Mouse (Mus musculus) stomach, embryonic 16.5 days (tissue): ENCODE measurements around the gene Sh3bp4. TPM values are rescaled to one million over a fixed set of nuclear protein-coding genes. Genes with fewer than 3 reads are reported as not detected.

Experiments used
- ATAC-seq: fragments of 200-750 bp; cut with Nextera tagmentation; 2 replicates; pipeline ENCODE4 v1.8.0; 2017; ENCODE audit warnings: moderate number of reproducible peaks, moderate TSS enrichment; ENCODE audit not compliant: insufficient read depth, low FRiP score
- H3K27ac ChIP-seq: fragments of 300-500 bp; sonication (generic); 2 replicates; pipeline ENCODE4 v1.5.1; 2014; ENCODE audit warnings: low read length
- H3K27me3 ChIP-seq: fragments of 300-500 bp; sonication (generic); 2 replicates; pipeline ENCODE4 v1.6.1; 2014; ENCODE audit warnings: low read length, control low read depth, mixed read lengths; ENCODE audit not compliant: control insufficient read depth, insufficient read depth
- H3K36me3 ChIP-seq: fragments of 300-500 bp; sonication (generic); 2 replicates; pipeline ENCODE4 v1.6.1; 2014; ENCODE audit warnings: low read length; ENCODE audit not compliant: control insufficient read depth, insufficient read depth
- H3K4me1 ChIP-seq: fragments of 300-500 bp; sonication (generic); 2 replicates; pipeline ENCODE4 v1.6.1; 2014; ENCODE audit warnings: low read length, control low read depth, mixed read lengths; ENCODE audit not compliant: control insufficient read depth, insufficient read depth
- H3K4me2 ChIP-seq: fragments of 300-500 bp; sonication (generic); 2 replicates; pipeline ENCODE4 v1.6.1; 2014; ENCODE audit warnings: low read depth, low read length, mixed read lengths
- H3K4me3 ChIP-seq: fragments of 300-500 bp; sonication (generic); replicated peaks from 2 replicates; pipeline ENCODE4 v1.5.1; 2014; ENCODE audit warnings: mild to moderate bottlenecking, low read length
- H3K9ac ChIP-seq: fragments of 300-500 bp; sonication (generic); 2 replicates; pipeline ENCODE4 v1.6.1; 2014; ENCODE audit warnings: low read length
- H3K9me3 ChIP-seq: fragments of 300-500 bp; sonication (generic); replicated peaks from 2 replicates; pipeline ENCODE4 v1.6.1; 2016; ENCODE audit warnings: low read length, control low read depth; ENCODE audit not compliant: control insufficient read depth
- WGBS: fragments of 180-500 bp; shearing (Covaris S2); extraction: QIAGEN DNeasy Blood & Tissue Kit; methylation state at CpG from one replicate; pipeline ENCODE4 v1.1.7; 2014; 5-methylcytosine and 5-hydroxymethylcytosine counted together
- polyA plus RNA-seq: library from polyadenylated mRNA; unstranded; fragments of >200 nt; fragmentation: Nextera tagmentation; extraction: Ambion mirVana; gene quantifications from 2 replicates; pipeline ENCODE4 v1.2.1, GENCODE M21; 2015

The Sh3bp4 gene
- polyA plus RNA-seq, 1 experiment from 2014 or later, result 20.1 TPM

DNA sequence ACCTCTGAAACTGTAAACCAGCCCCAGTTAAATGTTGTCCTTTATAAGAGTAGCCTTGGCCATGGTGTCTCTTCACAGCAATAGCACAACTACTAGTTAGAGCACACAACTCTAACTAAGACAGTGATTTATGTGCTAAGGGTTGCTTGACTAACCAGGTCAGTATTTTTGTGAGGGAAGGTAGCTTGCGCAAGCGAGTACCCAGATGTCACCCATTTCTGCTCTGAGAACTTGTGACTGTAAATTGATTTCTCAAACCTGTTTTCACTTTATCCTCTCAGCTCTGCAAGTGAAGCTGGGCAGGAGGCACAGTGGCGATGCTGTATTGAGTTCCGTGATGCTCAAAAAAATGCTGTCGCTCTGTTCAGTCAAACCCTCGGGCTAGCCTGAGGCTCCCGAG lies 117.2 kb downstream of the Sh3bp4 start:
- Histone ChIP-seq H3K9me3 (no peaks in the 10 kb centered on the region), H3K4me3 (no peak overlapping the region), H3K27ac (no peak overlapping the region), H3K27me3 (no peaks in the 10 kb centered on the region), H3K9ac (no peak overlapping the region), H3K36me3 (no peaks in the 10 kb centered on the region), H3K4me1 (peaks cover 17% of the 10 kb centered on the region), H3K4me2 (no peak overlapping the region)
- no peak for ATAC-seq
- WGBS, result 92% methylated on average over 7 of the region's 7 CpGs

DNA sequence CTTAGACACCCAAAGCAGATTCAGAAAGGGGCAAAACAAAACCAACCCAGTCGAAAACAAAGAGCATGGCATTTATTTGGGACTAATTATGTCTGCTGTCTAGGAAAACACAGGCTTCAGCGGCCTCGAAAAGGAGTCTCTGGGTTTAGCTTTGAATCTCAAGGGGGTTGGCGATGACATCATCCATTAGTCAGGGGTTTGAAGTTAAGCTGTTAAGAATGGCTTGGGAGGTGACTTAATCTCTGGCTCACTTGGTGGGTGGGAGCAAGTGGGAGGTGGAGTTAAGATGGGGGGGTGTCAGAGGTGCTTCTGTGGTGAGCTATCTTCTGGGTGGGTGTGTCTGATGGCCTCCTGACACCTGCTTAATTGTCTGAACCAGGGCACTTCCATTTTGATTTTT lies 117.9 kb downstream of the Sh3bp4 start:
- no peak overlapping the region for H3K4me2 ChIP-seq
- H3K36me3 ChIP-seq, result no peaks in the 10 kb centered on the region
- H3K4me3 ChIP-seq, result no peak overlapping the region
- H3K9me3 ChIP-seq, result no peaks in the 10 kb centered on the region
- no peak overlapping the region for H3K9ac ChIP-seq
- 49% methylated on average over 4 of the region's 4 CpGs for WGBS
- no peaks in the 10 kb centered on the region for H3K27me3 ChIP-seq
- no peak for ATAC-seq
- H3K27ac ChIP-seq, result no peak overlapping the region
- H3K4me1 ChIP-seq, result peaks cover 12% of the 10 kb centered on the region

DNA sequence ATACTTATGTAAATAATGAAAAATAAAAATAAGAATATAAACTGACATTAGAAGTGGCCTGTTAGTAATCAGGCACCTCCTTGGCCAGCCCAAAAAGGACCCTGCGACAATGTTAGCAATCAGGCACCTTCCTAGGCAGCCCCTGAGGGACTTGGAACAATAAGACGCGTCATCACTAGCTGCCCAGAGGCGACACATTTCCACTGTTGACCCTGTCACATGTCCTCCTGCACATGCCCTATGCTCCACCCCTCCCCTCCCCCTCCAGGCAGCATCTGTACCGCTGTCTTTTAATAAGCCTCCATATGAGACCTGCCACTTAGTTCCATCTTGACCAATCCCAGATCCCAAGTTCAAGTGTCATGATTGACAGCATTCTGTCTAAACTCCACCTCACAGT lies 119.0 kb downstream of the Sh3bp4 start:
- 67% methylated on average over 5 of the region's 5 CpGs for WGBS
- Histone ChIP-seq H3K4me2 (no peak overlapping the region), H3K36me3 (no peaks in the 10 kb centered on the region), H3K27me3 (no peaks in the 10 kb centered on the region), H3K27ac (no peak overlapping the region), H3K4me3 (no peak overlapping the region), H3K4me1 (0 out of 2 replicates have a peak, but pooled peaks cover 2% of the 10 kb centered on the region), H3K9ac (no peak overlapping the region), H3K9me3 (no peaks in the 10 kb centered on the region)
- no peak for ATAC-seq

DNA sequence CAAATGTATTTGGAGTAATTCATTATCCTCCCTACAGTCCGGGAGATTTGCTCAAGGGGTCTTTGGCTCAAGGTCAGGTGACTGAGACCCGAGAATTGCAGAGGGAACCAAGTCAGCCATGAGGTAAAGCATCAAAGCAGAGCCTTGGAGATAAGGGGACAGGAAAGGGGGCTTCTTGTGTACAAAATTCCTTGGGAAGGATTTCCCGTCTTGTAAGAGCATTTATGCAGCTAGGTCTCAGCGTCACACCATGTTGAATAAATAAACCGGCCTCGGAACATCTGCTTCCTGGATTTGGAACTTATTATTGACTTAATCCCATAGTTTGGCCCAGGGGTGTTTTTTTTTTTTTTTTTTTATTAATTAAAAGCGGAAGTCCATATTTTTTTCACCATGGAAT lies 120.4 kb downstream of the Sh3bp4 start:
- Histone ChIP-seq H3K4me2 (no peak overlapping the region), H3K36me3 (no peaks in the 10 kb centered on the region), H3K27ac (peak overlapping the region; percentile 22), H3K4me3 (no peak overlapping the region), H3K4me1 (0 out of 2 replicates have a peak, but pooled peaks cover 2% of the 10 kb centered on the region), H3K9me3 (no peaks in the 10 kb centered on the region), H3K9ac (no peak overlapping the region), H3K27me3 (no peaks in the 10 kb centered on the region)
- 19% methylated on average over 7 of the region's 7 CpGs for WGBS
- no peak for ATAC-seq

DNA sequence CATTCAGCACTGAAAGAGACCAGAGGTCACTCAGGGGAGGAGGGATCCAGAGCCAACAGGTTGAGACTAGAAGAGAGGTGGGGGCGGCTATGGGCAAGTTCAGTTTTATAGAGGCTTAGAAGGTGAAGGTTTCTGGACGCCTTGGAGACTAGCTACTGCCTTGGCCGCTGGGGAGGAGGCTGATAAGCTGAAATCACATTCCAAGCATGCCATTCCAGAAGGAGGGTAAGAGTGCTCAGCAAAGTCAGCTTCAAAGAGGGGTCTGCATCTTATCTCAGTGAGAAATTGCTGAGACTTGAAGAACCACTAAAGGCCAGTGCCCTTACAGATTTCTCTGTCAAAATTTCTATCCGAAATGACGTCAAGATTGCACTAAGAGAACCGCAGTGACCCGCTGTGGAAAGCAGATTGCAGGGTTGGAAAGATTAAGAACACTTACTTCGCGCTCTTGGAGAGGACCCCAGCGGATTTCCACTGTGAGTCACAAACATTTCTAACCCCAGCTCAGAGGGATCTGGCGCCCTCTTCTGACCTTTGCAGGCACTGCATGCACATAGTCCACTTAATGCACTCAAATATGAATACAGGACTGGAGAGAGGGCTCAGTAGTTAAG lies 121.0 kb downstream of the Sh3bp4 start:
- Histone ChIP-seq H3K36me3 (no peaks in the 10 kb centered on the region), H3K4me3 (no peak overlapping the region), H3K4me1 (0 out of 2 replicates have a peak, but pooled peaks cover 2% of the 10 kb centered on the region), H3K9ac (no peak overlapping the region), H3K27me3 (no peaks in the 10 kb centered on the region), H3K9me3 (no peaks in the 10 kb centered on the region), H3K4me2 (no peak overlapping the region), H3K27ac (no peak overlapping the region)
- ATAC-seq, result peak; percentile 5; the same call in 1 of the 2 replicates
- WGBS, result 8% methylated on average over 11 of the region's 11 CpGs

DNA sequence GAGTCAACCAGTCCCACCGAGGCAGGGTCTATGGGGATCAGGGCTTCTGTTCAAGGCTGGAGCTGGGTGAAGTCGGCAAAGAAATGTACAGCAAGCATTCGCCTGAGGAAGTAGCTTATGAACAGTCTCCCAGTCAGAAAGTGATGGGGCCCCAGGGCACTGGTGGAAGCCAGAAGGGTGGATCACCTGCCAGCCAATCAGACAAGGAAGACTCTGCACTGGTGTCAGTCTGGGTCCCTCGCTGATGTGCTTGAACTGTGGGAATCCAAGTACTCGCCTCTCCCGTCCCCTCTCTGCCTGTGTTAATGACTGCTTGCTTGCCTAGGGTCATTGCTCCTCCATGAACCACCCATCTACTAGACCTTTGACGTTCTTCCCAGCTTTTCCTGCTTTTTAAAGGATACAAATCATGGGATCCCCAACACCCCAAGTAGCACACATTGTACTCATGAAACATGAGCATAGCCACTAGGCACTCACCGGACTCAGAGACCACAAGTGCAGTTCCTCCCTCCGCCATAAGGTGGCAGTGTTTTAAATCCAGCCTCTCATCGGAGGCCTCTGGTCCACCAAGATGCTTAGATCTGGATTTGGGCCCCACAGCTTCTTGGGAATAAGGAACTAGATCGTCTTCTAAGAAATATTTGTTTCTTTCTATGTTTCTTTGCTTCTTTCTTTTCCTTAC lies 122.5 kb downstream of the Sh3bp4 start:
- 74% methylated on average over 11 of the region's 11 CpGs for WGBS
- H3K36me3 ChIP-seq, result no peaks in the 10 kb centered on the region
- 0 out of 2 replicates have a peak, but pooled peaks cover 2% of the 10 kb centered on the region for H3K4me1 ChIP-seq
- H3K4me3 ChIP-seq, result no peak overlapping the region
- H3K4me2 ChIP-seq, result no peak overlapping the region
- H3K9ac ChIP-seq, result no peak overlapping the region
- ATAC-seq, result no peak
- no peaks in the 10 kb centered on the region for H3K9me3 ChIP-seq
- H3K27ac ChIP-seq, result no peak overlapping the region
- H3K27me3 ChIP-seq, result no peaks in the 10 kb centered on the region

DNA sequence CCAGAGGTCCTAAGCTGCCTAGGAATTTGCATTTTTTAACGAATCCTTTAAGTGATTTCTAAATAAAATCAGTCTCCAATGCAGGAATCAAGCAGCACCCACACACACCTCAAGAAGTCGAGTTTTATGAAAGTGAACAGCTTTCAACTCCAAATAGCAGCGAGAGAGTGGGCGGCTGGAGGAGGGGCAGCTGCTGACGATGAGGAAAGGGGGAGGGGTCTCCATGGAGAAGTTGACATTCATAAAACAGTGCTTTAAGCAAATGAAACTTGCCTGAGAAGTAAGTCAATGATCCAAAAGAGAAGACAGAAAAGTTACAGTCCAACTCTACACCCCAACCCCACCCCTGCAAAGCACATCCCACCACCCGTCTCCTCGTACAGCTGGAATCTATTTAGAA lies 123.4 kb downstream of the Sh3bp4 start:
- Histone ChIP-seq H3K27me3 (no peaks in the 10 kb centered on the region), H3K9me3 (no peaks in the 10 kb centered on the region), H3K4me3 (no peak overlapping the region), H3K4me2 (no peak overlapping the region), H3K4me1 (0 out of 2 replicates have a peak, but pooled peaks cover 2% of the 10 kb centered on the region), H3K36me3 (no peaks in the 10 kb centered on the region), H3K9ac (no peak overlapping the region), H3K27ac (no peak overlapping the region)
- ATAC-seq, result no peak
- 69% methylated on average over 7 of the region's 7 CpGs for WGBS

DNA sequence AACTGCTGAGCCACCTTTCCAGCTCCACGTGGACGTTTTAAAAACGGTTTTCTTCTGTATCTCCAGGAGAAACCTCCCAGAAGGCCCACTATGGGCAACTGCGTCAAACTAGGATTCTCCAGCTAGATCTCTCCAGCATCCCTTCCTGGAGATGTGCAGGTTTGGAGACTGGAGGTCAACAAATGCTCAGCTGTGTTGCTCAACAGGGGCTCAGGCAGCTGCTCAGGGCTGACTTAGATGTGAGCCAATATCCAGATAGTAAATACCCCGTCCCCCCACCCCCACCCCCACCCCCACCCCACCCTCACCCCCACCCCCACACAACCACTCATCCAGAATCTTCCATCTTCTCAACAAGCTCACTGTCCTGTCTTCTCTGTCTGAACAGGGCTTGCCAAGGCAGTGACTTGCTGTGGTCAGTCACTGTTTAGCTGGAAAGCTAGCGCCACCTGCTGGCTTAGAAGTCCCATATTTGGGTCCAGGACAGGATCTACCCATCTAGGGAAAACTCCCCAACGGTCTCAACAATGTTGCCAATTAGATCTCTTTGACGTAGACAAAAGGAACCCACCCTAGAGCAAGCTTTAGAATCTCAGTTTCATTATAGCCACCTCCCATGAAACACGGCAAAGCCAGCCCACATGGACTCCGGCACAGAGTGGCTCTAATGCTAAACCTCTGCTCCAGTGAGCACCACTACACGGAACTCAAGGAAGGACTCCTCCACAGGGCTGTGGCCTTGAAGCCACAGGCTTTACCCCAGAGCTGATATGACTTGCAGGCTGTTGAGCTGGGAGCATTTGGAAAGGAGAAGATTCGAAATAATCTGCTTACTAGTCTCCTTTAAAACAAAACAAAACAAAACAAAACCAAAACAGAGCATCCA lies 125.9 kb downstream of the Sh3bp4 start:
- Histone ChIP-seq H3K4me1 (no peaks in the 10 kb centered on the region), H3K4me3 (no peak overlapping the region), H3K9ac (no peak overlapping the region), H3K4me2 (no peak overlapping the region), H3K27ac (no peak overlapping the region), H3K27me3 (no peaks in the 10 kb centered on the region), H3K36me3 (no peaks in the 10 kb centered on the region), H3K9me3 (no peaks in the 10 kb centered on the region)
- 46% methylated on average over 12 of the region's 12 CpGs for WGBS
- ATAC-seq, result peak; percentile 77
